Mouse (Mus musculus) urinary bladder, postnatal 36 days (tissue): ENCODE results near the gene C1qtnf7.

Source experiments
- DNase-seq, 2 experiments: peaks; one replicate each; pipeline ENCODE4 v3.0.0; 2022; ENCODE audit warnings: low spot score in 2 of 2, mixed read lengths in 1 of 2

The C1qtnf7 gene

DNA sequence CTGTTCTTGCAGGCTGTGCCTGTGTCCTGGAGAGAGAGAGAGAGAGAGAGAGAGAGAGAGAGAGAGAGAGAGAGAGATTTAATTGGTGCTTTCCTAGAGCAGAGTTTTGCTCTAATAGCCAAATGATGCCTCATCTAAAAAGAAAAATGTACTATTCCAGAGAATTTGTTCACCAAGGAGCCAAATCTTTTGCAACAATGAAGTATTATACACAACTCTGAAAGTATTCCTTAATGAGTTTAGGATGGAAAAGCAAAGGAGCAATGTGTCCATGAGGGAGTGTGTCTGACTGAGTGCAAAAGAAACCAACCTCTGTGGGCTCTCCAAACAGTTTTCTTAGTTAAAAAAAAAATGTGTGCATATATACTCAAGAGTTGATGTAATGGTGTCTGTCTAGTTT, 24.5 kb downstream of the C1qtnf7 start:
- no peak for DNase-seq

DNA sequence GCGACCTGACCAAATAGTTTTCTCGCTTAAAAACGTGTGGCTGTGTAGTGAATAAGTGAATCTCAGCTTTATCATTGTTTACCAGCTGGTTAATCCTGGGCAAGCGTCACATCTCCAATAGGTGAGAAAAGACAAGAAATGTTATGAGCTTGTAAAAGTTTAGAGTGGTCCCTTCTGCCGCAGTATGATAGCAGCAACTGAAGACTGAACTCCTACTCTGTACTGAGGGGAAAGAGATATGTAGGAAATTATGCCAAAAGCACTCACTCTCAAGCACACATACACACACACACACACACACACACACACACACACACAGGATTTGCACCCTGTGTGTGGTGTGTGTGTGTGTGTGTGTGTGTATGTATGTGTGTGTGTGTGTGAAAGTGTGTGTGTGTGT, 26.2 kb downstream of the C1qtnf7 start:
- no peak for DNase-seq

DNA sequence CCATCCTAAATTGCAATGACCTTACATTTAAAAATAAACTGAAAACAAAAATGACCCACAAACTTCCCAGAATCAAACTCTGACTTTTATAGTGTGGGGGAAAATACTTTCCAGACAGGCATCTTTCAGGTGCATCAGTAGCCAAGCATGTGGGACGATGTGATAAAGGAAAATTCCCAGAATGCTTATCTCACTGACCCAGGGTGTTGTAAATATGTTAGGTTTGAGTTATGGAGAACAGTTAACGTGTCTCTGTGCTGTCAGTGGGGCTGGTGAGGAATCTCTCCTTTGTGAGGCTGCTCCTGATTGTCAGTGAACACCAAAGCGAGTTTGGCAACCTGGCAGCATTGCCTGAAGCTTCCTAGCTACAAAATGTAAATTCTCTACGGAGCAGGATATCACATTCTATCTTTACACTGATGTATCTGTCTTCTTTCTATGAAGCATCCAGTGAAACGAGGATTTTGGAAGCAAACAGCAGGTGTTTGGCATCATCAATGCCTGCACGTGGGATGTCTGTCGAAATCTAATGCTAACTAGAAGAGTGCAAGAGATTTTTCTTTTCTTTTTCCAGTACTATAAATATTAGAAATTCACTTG, 27.0 kb downstream of the C1qtnf7 start:
- DNase-seq = no peak

DNA sequence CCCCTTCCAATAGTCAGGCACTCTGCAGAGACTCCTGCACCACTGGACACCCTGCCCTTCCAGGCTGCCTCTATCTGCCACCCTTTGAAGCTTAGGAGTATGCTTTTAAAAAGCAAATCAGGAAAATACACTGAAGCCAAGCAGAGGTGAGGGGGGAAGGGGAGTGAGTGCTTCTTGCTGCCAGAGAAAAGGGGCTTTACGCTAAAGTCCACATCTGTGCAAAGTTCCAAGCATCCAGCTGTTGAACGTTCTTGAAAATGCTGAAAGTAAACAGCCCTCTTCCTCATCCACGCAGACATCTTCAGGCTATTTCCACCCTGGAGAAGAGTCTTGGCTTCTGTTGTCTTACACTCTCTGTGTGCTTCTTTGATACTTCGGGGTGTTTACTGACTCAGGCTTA, 34.6 kb downstream of the C1qtnf7 start:
- DNase-seq = no peak

DNA sequence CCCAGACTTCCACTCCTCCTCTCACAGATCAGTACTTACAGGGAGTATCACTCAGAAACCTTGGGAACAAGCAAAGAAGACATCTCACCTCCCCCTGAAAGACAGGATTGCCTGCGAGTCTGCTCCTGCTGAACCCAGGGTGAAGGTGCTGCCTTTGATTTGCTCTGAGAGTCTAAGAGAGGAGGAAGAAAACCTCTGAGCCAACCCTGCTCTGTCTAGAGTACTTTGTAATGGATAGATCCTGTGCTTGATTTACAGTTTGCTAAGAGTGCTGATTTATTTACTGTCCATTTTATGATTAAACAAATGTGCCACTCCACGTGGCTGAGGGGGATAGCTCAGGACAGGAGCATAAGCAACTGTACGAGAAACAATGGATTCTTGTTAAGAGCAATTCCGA, 35.1 kb downstream of the C1qtnf7 start:
- DNase-seq = no peak

DNA sequence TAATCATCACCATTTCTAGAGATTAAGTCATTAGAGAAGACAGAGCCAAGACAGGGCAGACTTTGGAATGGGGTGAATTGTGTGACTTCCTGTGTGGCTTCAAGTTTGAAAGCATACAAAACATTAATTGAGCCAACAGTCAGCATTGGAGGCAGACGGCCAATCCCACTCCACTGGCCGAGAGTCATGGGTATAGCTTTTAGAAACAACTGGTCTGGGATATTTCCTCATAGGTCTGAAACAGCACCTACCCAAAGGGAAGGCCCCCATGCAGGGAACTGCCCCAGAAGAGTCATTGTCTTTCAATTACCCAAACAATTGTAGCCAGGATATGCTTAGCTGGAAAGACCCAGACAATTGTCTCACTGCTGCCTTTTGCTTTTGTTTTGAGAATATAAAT, 39.5 kb downstream of the C1qtnf7 start:
- no peak for DNase-seq

DNA sequence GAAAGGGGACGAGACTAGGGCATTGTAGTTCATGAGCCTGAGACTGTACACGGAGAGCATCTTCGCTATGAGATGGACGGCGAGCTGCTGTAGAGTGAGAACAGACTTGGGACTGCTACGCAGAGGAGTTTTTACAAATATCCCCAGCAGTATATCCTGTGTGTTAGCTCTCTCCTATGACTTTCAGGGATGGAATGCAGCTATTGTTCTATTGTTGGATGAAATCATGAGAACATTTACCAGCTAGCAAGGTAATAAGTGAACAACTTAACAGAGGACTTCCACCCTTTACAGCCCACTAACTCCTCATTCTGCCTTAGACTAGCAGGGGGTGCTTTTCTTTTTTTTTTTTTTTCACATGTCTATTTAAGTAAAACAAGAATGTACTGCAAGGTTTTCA, 40.1 kb downstream of the C1qtnf7 start:
- DNase-seq = no peak

DNA sequence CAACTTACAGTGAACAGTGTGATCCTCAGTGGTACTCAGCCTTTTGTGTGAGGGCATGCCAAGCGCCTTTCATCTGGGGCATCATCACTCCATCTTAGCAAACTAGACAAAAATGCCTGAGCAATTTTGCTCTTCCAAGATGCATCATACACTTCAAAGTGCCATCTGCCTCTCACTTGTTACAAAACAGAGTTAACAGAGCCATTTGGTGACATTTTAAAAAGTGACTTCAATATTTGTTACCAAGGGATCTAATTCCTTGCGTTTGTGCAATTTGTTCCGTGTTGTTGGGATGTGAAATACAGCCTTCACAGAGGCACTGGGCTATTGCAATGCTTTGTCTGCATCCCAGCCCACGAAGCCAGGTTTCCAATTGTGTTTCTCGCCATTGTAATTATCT, 42.1 kb downstream of the C1qtnf7 start:
- DNase-seq = no peak

DNA sequence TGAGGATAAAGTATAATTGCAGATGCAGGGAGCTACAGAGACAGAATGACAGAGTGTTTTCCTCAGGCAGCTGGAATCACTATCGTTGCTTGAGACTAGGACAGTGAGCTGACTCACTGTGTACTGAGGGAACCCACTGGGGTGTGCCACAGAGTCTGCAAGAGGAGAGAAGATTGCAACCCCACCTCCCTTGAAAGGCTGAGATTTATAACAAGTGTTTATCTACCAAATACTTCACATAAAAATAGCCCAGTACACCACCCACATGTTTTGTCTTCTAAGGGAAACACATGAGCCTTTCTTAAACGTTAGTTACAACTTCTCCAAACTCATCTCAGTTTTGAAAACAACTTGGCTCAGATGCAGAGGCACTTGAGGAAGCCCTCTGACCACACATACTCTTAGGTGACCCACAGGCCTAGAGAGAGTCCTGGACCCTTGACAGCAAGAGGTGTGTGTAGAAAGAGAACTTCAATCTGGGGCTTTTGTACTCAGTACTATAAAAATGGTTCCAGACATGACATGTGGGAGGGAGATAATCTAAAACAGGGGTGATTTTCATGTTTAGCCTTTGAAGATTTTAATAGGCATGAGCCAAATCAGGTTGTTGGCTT, 46.4 kb downstream of the C1qtnf7 start:
- DNase-seq = peak in 1 of 2 experiments; percentile 34

DNA sequence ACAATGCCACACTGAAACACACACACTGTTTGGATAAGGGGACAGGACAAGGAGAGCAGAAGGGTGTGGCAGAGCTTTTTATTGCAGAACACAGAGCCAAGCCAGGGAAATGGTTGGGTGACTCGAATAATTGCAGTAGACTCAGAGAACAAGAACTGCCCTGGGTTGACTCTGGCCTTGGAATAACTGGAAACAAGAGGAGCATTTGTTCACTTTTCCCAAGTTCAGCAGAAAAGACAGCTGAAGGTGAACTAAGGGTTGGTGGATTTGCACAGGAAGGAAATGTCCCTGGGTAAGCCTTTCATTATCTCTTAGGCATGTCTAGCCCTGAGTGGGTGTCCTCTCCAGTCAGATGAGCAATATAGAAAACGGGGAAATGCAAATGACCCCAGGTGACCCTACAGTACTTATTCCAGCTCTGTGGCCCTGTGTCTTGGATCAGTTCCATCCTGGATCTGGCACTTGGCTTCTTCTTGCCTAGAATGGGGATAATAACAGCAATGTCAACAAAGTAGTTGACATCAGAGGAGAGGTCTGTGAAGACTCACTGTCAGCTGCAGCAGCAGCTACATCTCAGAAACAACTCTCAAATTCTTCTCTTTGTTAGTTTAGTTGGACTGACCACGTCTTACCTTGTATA, 54.5 kb downstream of the C1qtnf7 start:
- DNase-seq = no peak

DNA sequence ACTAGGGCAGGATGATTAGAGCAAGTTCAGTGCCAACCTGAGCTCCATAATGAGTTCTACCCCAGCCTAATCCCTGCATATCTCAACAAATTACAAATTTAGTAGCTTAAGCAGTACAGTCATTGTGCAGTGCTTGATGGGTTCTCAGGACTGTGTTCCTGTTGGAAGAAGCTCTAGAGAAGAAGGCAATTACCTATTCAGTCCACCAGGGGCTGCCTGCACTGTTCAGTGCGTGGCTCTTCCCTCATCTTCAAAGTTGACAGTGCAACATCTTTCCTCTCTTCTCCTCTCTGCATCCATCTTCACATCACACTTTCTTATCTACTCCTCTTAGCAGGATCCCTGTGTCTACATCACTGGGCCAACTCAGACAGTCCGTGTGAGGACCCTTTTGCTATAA, 67.5 kb downstream of the C1qtnf7 start:
- no peak for DNase-seq

DNA sequence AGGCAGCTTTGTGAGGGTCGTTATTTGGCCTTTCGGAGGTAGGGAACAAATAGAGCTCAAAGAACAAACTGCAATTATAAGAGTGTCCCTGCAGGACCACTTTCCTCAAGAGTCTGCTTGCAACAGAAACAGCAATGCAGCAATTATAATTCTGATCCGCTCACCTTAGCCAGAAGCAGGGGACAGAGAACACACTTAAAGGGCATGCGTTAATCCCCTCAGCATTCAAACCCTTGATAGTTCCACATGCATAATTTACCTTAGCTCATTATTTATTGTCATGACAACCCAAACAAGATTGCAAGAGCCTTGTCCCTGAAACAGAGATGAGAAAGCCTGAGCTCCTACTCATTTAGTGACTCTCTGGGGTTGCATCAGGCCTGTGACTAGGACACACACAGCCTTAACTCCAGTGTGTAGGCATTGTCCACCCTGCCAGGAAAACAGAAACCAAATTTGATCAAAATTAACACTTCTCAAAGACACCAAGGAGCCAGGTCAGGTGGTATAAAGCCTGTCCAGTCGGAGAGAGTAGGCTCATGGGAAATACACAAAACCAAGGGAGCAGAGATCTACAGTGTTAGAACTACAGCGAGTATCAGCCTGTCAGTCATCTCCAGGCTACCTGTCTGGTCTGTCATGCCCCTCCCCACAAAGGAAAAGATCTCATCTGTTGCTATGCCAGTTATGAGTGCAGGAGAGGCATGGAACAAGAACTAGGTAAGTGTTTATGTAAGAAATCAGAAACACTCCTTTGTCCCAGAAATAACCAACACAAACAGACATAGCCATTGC, 68.2 kb downstream of the C1qtnf7 start:
- DNase-seq = no peak

DNA sequence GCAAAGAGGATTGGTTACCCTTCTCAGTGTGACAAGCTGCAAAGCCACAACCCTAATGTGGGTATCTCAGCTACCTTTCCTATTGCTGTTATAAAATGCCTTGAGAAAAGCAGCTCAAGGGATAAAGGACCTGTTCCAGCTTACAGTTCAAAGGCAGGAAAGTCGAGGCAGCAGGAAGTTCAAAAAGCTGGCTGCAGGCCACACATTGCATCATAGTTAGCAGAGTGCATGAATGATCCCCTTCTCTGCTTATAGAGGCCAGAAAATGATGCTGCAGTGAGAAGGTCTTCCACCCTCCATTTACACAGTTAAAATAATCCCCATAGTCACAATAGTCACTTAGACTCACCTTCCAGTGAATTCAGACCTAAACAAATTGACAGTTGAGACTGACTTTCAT, 69.1 kb downstream of the C1qtnf7 start:
- no peak for DNase-seq

DNA sequence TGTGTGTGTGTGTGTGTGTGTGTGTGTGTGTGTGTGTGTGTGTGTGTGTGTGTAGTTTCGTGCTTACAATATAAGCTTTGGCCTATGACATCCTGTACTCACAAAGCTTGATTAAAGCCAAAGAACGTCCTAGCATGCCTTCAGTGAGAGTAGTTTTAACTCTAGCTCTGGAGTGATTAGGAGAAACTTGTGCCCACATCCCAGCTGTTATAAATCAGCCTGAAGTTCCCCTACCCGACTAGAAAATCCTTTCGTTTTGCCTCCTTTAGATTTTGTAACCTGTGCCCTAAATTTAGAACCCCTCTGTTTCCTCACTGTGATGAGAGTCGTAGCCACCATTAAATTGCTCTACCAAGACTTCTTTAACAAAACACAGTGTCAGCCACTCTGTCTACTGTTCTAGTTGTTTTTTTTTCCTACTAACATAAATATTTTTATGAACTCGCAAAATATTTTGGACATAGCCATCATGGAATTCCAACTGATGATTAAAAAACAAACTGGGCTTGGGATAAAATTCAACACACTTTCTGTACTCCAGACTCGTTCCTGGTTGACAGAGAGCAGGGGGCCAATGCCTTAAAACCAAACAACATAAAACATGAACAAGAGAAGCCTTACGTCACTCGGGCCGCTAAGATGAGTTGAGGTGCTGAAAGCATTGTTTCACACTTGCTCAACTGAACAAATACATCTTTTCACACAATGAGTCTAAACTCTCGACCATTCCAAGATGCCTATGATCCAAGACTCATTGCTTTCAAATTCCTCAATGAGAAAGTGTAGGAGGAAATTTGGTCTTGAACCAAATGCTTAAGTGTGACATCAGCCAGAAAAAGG, 70.3 kb downstream of the C1qtnf7 start:
- no peak for DNase-seq

DNA sequence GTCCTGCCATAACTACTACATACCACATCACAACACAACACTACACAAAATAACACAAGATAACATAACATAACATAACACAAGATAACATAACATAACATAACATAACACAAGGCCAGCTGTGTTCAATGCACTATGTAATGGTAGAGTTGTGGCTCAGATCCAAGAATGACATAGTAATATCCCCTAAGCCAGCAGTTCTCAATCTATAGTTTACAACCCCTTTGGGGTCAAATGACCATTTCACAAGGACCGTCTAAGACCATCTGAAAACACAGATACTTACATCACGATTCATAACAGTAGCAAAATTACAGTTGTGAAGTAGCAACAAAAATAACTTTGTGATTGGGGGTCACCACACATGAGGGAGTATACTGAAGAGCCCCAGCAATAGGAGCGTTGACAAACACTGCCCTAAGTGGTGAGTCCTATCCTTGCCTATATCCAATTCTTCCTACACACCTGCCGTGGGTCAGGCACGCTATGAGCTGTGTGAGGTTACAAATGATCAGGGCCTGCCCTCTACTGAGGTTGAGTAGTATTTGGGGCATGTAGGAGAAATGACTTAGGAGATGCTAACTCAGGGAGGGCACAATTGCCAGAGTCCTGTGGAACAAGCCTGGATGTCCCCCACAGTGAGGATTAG, 73.6 kb downstream of the C1qtnf7 start:
- no peak for DNase-seq

DNA sequence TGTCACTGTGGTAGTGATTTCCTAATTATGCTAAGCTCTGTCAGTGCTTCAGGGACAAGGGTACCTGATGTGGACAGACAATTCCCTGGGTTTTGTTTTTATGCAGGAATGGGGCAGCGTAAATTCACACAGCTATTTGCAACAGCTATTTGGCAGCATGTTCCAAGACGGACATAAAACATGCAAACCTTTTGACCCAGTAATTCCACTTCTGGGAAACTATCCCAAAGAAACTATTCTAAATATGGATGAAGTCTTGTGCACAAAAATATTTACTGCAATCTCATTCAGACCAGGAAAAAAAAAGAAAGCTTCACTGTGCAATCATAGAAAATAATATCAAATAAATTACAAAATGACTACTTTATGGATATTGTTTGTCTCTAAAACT, 74.1 kb downstream of the C1qtnf7 start:
- DNase-seq = no peak

DNA sequence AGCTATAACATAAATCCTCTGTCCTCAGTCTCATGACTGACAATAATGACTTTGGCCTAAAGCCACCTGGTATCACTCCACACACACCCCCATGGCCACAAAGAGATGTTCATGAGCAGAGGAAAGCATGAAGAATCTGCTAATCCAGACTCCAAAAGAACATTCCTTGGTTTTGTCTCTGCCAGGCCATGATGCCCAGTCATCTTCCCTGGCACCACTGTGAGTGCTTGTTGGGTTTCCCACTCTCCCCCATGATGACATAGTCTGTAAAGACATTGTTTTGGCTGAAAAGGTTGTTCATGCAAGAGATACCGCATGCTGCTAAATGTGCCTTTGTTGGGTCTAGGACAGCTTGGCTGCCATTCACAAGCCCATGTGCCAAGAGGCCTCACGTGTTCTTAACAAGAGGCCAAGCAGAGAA, 75.0 kb downstream of the C1qtnf7 start:
- DNase-seq = peak in 1 of 2 experiments; percentile 29

DNA sequence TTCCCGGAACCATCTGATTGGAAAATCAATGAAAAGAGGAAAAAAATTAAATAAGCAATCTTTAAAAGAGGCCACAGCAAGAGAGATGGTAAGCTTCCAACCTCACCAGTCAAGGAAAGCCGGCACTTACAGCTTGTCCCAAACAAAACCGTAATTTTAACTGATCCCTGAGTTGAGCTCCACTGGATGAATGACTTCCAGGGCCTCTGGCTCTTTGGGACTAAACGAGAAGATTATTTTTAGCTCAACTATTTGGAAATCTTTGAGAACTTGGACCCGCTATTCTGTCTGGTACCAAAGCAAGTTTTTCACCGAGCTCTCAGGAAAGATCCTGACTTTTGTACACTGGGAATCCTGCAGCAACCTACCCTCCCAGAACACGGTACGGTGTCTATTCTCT, 86.3 kb downstream of the C1qtnf7 start:
- no peak for DNase-seq

DNA sequence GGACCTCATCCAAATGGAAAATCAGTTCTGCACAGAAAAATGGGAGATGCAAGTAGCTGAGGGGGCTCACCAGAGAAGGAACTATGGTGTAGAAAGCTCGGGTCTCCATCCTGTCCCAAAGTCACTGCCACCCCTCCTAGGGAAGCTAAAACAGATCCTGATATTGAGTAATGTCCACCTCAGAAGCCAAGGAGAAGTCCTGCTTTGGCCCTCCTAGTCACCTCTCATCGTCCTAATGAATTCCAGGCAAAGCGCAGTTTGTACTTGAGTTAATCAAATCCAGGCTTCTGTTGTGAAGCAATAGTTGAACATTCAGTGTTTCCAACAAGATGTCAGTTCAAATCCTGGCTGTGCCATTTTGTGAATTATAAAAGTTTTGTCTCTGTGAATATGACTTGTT, 87.2 kb downstream of the C1qtnf7 start:
- no peak for DNase-seq

DNA sequence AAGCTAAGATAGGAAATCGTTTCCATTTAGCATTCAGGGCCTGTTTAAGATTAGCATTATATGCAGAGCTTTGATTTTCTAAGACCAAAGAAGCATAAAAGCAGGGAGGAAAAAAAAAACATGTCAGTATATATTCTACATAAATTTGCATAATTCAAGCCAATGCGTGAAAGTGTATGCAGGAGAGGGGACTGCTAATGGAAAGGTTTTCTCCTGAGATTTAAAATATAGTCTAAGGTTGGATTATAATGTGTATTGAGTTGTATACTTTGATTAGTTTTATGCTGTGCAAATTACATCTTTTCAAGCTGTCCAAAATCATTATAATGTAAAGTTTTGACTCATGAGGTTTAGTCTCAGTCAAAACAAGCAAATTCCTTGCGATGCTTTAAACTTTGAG, 88.2 kb downstream of the C1qtnf7 start:
- DNase-seq = no peak

DNA sequence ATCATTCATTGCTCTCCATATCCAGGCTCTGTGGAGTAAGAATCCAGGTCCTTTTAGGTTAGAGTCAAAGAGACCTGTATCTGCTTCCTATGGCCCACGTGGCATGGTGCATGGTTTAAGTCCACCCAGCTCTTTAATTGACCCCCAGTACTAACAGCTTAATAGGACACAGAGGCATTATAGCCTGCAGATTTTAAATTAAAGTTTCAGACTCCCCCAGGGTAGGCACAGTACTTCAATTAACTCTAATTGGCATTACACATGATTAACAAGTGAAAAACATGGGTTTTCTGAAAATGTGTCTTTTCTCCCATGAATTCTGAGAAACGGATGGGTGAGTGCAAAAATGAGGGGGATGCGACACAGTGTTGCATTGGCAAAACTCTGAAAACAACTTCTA, 92.7 kb downstream of the C1qtnf7 start:
- DNase-seq = no peak
